In the genomic region with DNA sequence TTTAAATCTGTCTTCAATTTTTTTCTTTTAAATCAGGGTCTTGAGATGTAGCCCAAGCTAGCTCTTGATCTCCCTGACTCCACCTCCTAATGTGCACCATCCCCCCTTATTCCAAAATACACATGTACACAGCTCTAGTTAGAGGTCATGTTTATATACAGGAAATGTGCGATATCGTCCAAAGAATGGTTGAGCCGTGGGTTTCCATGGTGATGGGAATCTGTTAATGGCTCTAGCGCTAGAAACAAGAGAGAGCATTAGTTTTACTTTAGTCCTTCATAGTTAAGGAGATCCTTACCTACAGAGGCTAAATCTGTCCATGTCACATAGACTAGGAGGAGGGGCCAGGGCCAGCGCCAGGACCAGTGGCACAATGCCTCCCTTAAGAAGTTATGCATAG, we compare ENCODE assay signal across 27 mouse cellular contexts. TPM values are rescaled to one million over a fixed set of nuclear protein-coding genes. Genes with fewer than 3 reads are reported as not detected.
DNase-seq lines count a peak whose midpoint lies in the region; ATAC-seq and TF ChIP-seq lines count a peak whose summit lies in the region.
"Had no signal": no experiment of that assay in that cellular context is flagged by ENCODE, and none has a peak within 500 bp of the region (broad histone marks: within the 10 kb centered on the region; RNA-seq: fewer than 3 reads in every experiment).

No protein-coding gene starts in this region.

- H3K4me1 ChIP-seq in lung, postnatal 0 days (ENCODE audit: insufficient read depth, low read depth, low read length): peaks cover 8% of the 10 kb centered on the region; the same call in 1 of the 2 replicates
- H3K4me1 ChIP-seq in heart, embryonic 11.5 days (ENCODE audit: control insufficient read depth, insufficient read depth, low read length): no peaks in the 10 kb centered on the region

- TF ChIP-seq EP300 in lung, postnatal 0 days (IDR thresholded peaks at IDR 0.05): no peak

- no peaks in the 10 kb centered on the region for H3K27me3 ChIP-seq in lung, postnatal 0 days (replicated peaks; ENCODE audit: insufficient read depth, low read length)
- H3K27me3 ChIP-seq in heart, embryonic 11.5 days (ENCODE audit: control insufficient read depth, insufficient read depth, low read length): no peaks in the 10 kb centered on the region
- H3K27me3 ChIP-seq: CH12.LX; heart, embryonic 13.5 days; hindbrain, embryonic 15.5 days had no signal

- WGBS in lung, postnatal 0 days: 20% methylated on average over 5 of the region's 5 CpGs
- 72% methylated on average over 5 of the region's 5 CpGs for WGBS in heart, embryonic 11.5 days (ENCODE audit: insufficient replicate concordance)

- H3K36me3 ChIP-seq in lung, postnatal 0 days (ENCODE audit: insufficient read depth, low read length): no peaks in the 10 kb centered on the region
- no peaks in the 10 kb centered on the region for H3K36me3 ChIP-seq in heart, embryonic 11.5 days (ENCODE audit: control insufficient read depth, insufficient read depth, low read length)
- H3K36me3 ChIP-seq: embryonic facial prominence, embryonic 10.5 days; heart, embryonic 13.5 days; hindbrain, embryonic 15.5 days had no signal

- no peak for TF ChIP-seq CTCF in layer of hippocampus, adult 2 months (conservative IDR thresholded peaks at IDR 0.05)
- TF ChIP-seq CTCF in lung, postnatal 0 days (IDR thresholded peaks at IDR 0.05): no peak
- no peak for TF ChIP-seq CTCF in brain, embryonic 14.5 days (IDR thresholded peaks at IDR 0.05; ENCODE audit: borderline replicate concordance, extremely low read depth, insufficient read depth, insufficient read length)

- no peaks in the 10 kb centered on the region for H3K9me3 ChIP-seq in lung, postnatal 0 days (ENCODE audit: low read length)
- H3K9me3 ChIP-seq in heart, embryonic 11.5 days (replicated peaks; ENCODE audit: control insufficient read depth, low read length): no peaks in the 10 kb centered on the region
- H3K9me3 ChIP-seq: embryonic facial prominence, embryonic 10.5 days; heart, embryonic 13.5 days; hindbrain, embryonic 15.5 days had no signal

- H3K27ac ChIP-seq in layer of hippocampus, adult 2 months: peak overlapping the region; percentile 73; the same call in 1 of the 2 replicates
- no peak overlapping the region for H3K27ac ChIP-seq in lung, postnatal 0 days (ENCODE audit: low read length)
- no peak overlapping the region for H3K27ac ChIP-seq in heart, embryonic 11.5 days (ENCODE audit: low read depth, low read length)
- H3K27ac ChIP-seq: embryonic facial prominence, embryonic 10.5 days; heart, adult 2 months; heart, embryonic 13.5 days; hindbrain, embryonic 15.5 days had no signal

- no peak for DNase-seq in layer of hippocampus, adult 2 months (ENCODE audit: low spot score in 2 of 2)
- DNase-seq in layer of hippocampus, adult 18-20 months (ENCODE audit: low spot score in 2 of 2): no peak
- no peak for DNase-seq in lung, postnatal 0 days (ENCODE audit: low spot score)
- no peak for DNase-seq in lung, postnatal 25 days (ENCODE audit: low spot score)
- peak; percentile 83 for DNase-seq in R1 (ENCODE audit: low read depth, low spot score)
- DNase-seq in brain, embryonic 14.5 days (ENCODE audit: low read depth): peak; percentile 19
- DNase-seq in heart, adult 9 months (ENCODE audit: low spot score in 2 of 2): no peak
- DNase-seq: adrenal gland, postnatal 10 days; cerebellum, adult 2 months; cerebellum, postnatal 10 days; gastrocnemius, postnatal 14 days; heart, adult 2 months; heart, postnatal 36 days had no signal

- ATAC-seq in lung, postnatal 0 days: 0 out of 2 replicates have a peak, but pooled peaks have one; percentile 28
- ATAC-seq in heart, embryonic 11.5 days (replicated peaks; ENCODE audit: insufficient number of reproducible peaks, low FRiP score, low TSS enrichment): no peak
- ATAC-seq: forebrain, embryonic 16.5 days; inflammation-experienced regulatory T-cells, adult 6 months had no signal

- no peak overlapping the region for H3K4me3 ChIP-seq in layer of hippocampus, adult 2 months
- no peak overlapping the region for H3K4me3 ChIP-seq in lung, postnatal 0 days (ENCODE audit: low read depth, low read length)
- H3K4me3 ChIP-seq in heart, embryonic 11.5 days (ENCODE audit: low read depth, low read length): no peak overlapping the region
- H3K4me3 ChIP-seq: embryonic facial prominence, embryonic 10.5 days; heart, adult 2 months; heart, embryonic 13.5 days; hindbrain, embryonic 15.5 days had no signal

- no peak overlapping the region for H3K4me2 ChIP-seq in lung, postnatal 0 days (replicated peaks; ENCODE audit: low read depth, low read length)
- H3K4me2 ChIP-seq in heart, embryonic 11.5 days: no peak overlapping the region
- H3K4me2 ChIP-seq: heart, embryonic 13.5 days; hindbrain, embryonic 15.5 days had no signal

- no peak for TF ChIP-seq POLR2A in brain, embryonic 14.5 days (IDR thresholded peaks at IDR 0.05; ENCODE audit: borderline replicate concordance, extremely low read depth, insufficient read depth, insufficient read length, poor library complexity, severe bottlenecking)

- H3K9ac ChIP-seq in lung, postnatal 0 days (replicated peaks; ENCODE audit: low read depth): no peak overlapping the region
- H3K9ac ChIP-seq in heart, embryonic 11.5 days (ENCODE audit: low read depth, low read length): no peak overlapping the region
- H3K9ac ChIP-seq: heart, embryonic 13.5 days; hindbrain, embryonic 15.5 days had no signal

RNA-seq across cellular contexts. Expression of a gene that starts 5.2 kb away (rescaled TPM):
- 10 to 100 TPM; 14.5 to 17.3 TPM for total RNA-seq in layer of hippocampus, adult 2 months (2021)
- 10 to 100 TPM; 12.2 to 15.4 TPM for total RNA-seq in layer of hippocampus, adult 18-20 months (2021)
- polyA plus RNA-seq in lung, postnatal 0 days (2015; fragmentation: Nextera tagmentation; extraction: Ambion mirVana): 41.6 and 48.7 TPM in 2 replicates
- 0.77 and 1.4 TPM in 2 replicates for polyA plus RNA-seq in brain, embryonic 14.5 days (2012; rRNA removed)
- polyA plus RNA-seq in heart, embryonic 11.5 days (2014; fragmentation: Nextera tagmentation; extraction: Ambion mirVana): 1.6 and 2.0 TPM in 2 replicates

RNA-seq across cellular contexts. Expression of a gene that starts 9.7 kb away (rescaled TPM):
- total RNA-seq in layer of hippocampus, adult 2 months (2021): 10 to 100 TPM; 16.8 to 17.7 TPM
- total RNA-seq in layer of hippocampus, adult 18-20 months (2021): 10 to 100 TPM; 12.7 TPM
- polyA plus RNA-seq in lung, postnatal 0 days (2015; fragmentation: Nextera tagmentation; extraction: Ambion mirVana): 5.5 and 6.5 TPM in 2 replicates
- 14.0 and 18.7 TPM in 2 replicates for polyA plus RNA-seq in brain, embryonic 14.5 days (2012; rRNA removed)
- polyA plus RNA-seq in heart, embryonic 11.5 days (2014; fragmentation: Nextera tagmentation; extraction: Ambion mirVana): 10.7 and 11.3 TPM in 2 replicates

RNA-seq across cellular contexts. Expression of a gene that starts 51.8 kb away (rescaled TPM):
- total RNA-seq in layer of hippocampus, adult 2 months (2021): 1 to 10 TPM; 3.8 to 5.4 TPM
- total RNA-seq in layer of hippocampus, adult 18-20 months (2021): 1 to 10 TPM; 4.0 to 4.3 TPM
- 0.12 and 0.14 TPM in 2 replicates for polyA plus RNA-seq in lung, postnatal 0 days (2015; fragmentation: Nextera tagmentation; extraction: Ambion mirVana)
- 0.09 TPM in 1 of 2 replicates, not detected in the other for polyA plus RNA-seq in brain, embryonic 14.5 days (2012; rRNA removed)
- not detected in 2 replicates for polyA plus RNA-seq in heart, embryonic 11.5 days (2014; fragmentation: Nextera tagmentation; extraction: Ambion mirVana)
- total RNA-seq: gastrocnemius, adult 18-20 months; gastrocnemius, postnatal 14 days; heart, adult 2 months; heart, postnatal 36 days had no signal
- polyA plus RNA-seq: forebrain, embryonic 16.5 days; gonadal fat pad, adult 2 months; heart, adult 2 months; heart, embryonic 13.5 days; heart, postnatal 0 days; hindbrain, embryonic 11.5 days had no signal

RNA-seq across cellular contexts. Expression of a gene that starts 52.4 kb away (rescaled TPM):
- total RNA-seq in layer of hippocampus, adult 2 months (2021): under 1 TPM in 1 of 2 experiments, not detected in 1; 0.91 TPM
- 1 to 10 TPM; 1.0 to 1.1 TPM for total RNA-seq in layer of hippocampus, adult 18-20 months (2021)
- polyA plus RNA-seq in lung, postnatal 0 days (2015; fragmentation: Nextera tagmentation; extraction: Ambion mirVana): not detected in 2 replicates
- 0.10 TPM in 1 of 2 replicates, not detected in the other for polyA plus RNA-seq in brain, embryonic 14.5 days (2012; rRNA removed)
- polyA plus RNA-seq in heart, embryonic 11.5 days (2014; fragmentation: Nextera tagmentation; extraction: Ambion mirVana): not detected in 2 replicates
- total RNA-seq: adrenal gland, postnatal 10 days; adrenal gland, postnatal 4 days; CH12.LX; ES-E14; gastrocnemius, adult 18-20 months; gastrocnemius, postnatal 14 days; heart, adult 2 months; heart, postnatal 36 days had no signal
- polyA plus RNA-seq: cerebellum, adult 2 months; embryonic facial prominence, embryonic 10.5 days; embryonic facial prominence, embryonic 14.5 days; forebrain, embryonic 16.5 days; gonadal fat pad, adult 2 months; heart, adult 2 months; heart, embryonic 13.5 days; heart, postnatal 0 days; hindbrain, embryonic 11.5 days; hindbrain, embryonic 15.5 days; inflammation-experienced regulatory T-cells, adult 6 months had no signal

Comparison
In these comparisons a context has a peak if more than half of its experiments do, and no peak if none do; other contexts are left out.
1. DNase-seq: peak in R1 (single experiment) and brain, embryonic 14.5 days (single experiment); none in layer of hippocampus, adult 2 months (0 of 2), layer of hippocampus, adult 18-20 months (0 of 2), lung, postnatal 0 days (single experiment), lung, postnatal 25 days (single experiment) and heart, adult 9 months (0 of 2).
2. RNA of a gene that starts 5.2 kb away (polyA plus RNA-seq): 41.6 to 48.7 TPM in lung, postnatal 0 days; 1.6 to 2.0 TPM in heart, embryonic 11.5 days and 0.77 to 1.4 TPM in brain, embryonic 14.5 days; every median in the first group is over 10 times any median in the second.